Mouse (Mus musculus) embryonic fibroblast, embryonic 13.5 days (primary cell): ENCODE results near the gene Cenpl. TPM values are rescaled to one million over a fixed set of nuclear protein-coding genes. Genes with fewer than 3 reads are reported as not detected.

ENCODE experiments used
- H3K27ac ChIP-seq: 2 replicates; pipeline ENCODE4 v1.5.1; 2012; ENCODE audit warnings: low read length, control low read depth, inconsistent platforms; ENCODE audit not compliant: insufficient read depth
- H3K4me1 ChIP-seq: 2 replicates; pipeline ENCODE4 v1.6.1; 2011; ENCODE audit warnings: low read length; ENCODE audit not compliant: control insufficient read depth, insufficient read depth
- H3K4me3 ChIP-seq: 2 replicates; pipeline ENCODE4 v1.5.1; 2011; ENCODE audit warnings: mild to moderate bottlenecking, control low read depth, low read length; ENCODE audit not compliant: insufficient read depth
- CTCF ChIP-seq: IDR thresholded peaks from 2 replicates; pipeline ENCODE4 v1.5.1; 2011; ENCODE audit warnings: mild to moderate bottlenecking, control low read depth, low read length, moderate library complexity, borderline replicate concordance; ENCODE audit not compliant: insufficient read depth
- POLR2A ChIP-seq: IDR thresholded peaks from 2 replicates; pipeline ENCODE4 v1.6.1; 2011; ENCODE audit warnings: low read depth, mild to moderate bottlenecking, control low read depth, low read length, moderate library complexity
- polyA plus RNA-seq: library from polyadenylated mRNA; stranded (reverse); fragments of >200 nt; gene quantifications from 2 replicates; pipeline ENCODE4 v1.2.4, GENCODE M21; 2011; ENCODE audit warnings: low read depth; ENCODE audit not compliant: missing spikeins, insufficient read length

The Cenpl gene
- polyA plus RNA-seq, 1 experiment: 11.3 TPM

DNA sequence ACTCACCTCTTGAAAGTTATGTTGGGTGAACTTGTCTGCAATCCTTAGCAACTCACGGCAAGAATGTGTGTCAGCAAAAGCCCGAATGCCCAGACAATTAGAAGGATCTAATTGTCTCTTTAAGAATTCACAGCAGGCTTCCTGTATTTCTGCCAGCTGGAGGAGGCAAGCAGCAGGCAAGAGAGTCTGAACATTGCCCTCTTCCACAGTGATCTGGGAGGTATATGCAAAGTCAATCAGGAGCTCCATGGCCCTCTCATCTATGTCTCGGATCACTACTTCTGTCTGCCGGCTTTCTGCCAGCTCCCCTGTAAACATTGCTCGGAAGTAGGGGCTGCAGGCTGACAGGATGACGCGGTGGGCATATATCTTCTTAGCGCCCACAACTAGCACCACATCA lies 38.7 kb downstream of the Cenpl start:
- Histone ChIP-seq H3K4me1 (no peaks in the 10 kb centered on the region), H3K4me3 (no peak overlapping the region), H3K27ac (no peak overlapping the region)
- TF ChIP-seq POLR2A: no peak
- TF ChIP-seq CTCF: no peak

DNA sequence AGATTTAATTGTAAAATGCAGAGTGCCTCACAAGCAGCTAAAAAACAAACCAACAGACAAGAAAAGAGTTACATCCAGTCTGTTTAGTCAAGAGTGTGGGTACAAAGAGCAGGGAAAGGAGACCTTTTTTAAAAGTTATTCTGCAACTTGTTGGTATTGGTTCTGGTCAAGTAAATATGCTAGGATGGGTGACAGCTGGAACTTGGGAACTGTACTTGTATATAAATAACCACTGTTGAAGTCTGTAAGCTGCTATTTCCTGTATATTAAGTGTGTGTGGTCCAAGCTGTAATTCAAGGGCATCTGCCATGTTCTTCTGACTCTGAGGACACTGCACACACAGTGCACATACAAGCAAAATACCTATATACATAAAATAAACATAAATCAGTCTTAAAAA lies 44.1 kb downstream of the Cenpl start:
- no peak overlapping the region for H3K4me3 ChIP-seq
- H3K4me1 ChIP-seq: no peaks in the 10 kb centered on the region
- TF ChIP-seq POLR2A: no peak
- no peak for TF ChIP-seq CTCF
- H3K27ac ChIP-seq: no peak overlapping the region

- Histone ChIP-seq H3K4me1 (no peaks in the 10 kb centered on the region), H3K27ac (no peak overlapping the region), H3K4me3 (no peak overlapping the region)
- TF ChIP-seq CTCF: no peak
- TF ChIP-seq POLR2A: no peak
Observed at GRCm38 (mm10) chr1:161122661-161123418, 52.3 kb downstream of the Cenpl start.

GRCm38 (mm10) chr1:161126461-161126860 lies 55.9 kb downstream of the Cenpl start:
- peaks cover 5% of the 10 kb centered on the region for H3K4me1 ChIP-seq
- no peak overlapping the region for H3K27ac ChIP-seq
- no peak overlapping the region for H3K4me3 ChIP-seq
- TF ChIP-seq POLR2A (no peak), CTCF (no peak)

- peak within 1 kb of the TSS; percentile 91 for H3K4me3 ChIP-seq
- H3K4me1 ChIP-seq: peaks cover 5% of the 10 kb centered on the region
- TF ChIP-seq POLR2A (peak; percentile 97), CTCF (no peak)
- H3K27ac ChIP-seq: peak within 1 kb of the TSS; percentile 68; the same call in 1 of the 2 replicates
Observed at GRCm38 (mm10) chr1:161130726-161131664, 60.5 kb downstream of the Cenpl start, which contains the start of gene Klhl20. TSS of gene Klhl20 (minus strand) at chr1:161131511.

Other genes starting within 250 kb of the Cenpl start
- gene Rc3h1, start 164.3 kb upstream of the Cenpl start, polyA plus RNA-seq: 29.7 and 31.0 TPM in 2 replicates
- gene Serpinc1, start 92.1 kb upstream of the Cenpl start, polyA plus RNA-seq: 0.55 and 0.70 TPM in 2 replicates
- 9.6 and 11.2 TPM in 2 replicates for gene Zbtb37, start 35.9 kb upstream of the Cenpl start, polyA plus RNA-seq
- gene Dars2, start 55 bp upstream of the Cenpl start, polyA plus RNA-seq: 16.8 and 22.8 TPM in 2 replicates
- 24.5 and 29.0 TPM in 2 replicates for gene Klhl20, start 60.8 kb downstream of the Cenpl start, polyA plus RNA-seq
- 0.37 and 0.38 TPM in 2 replicates for gene Ankrd45, start 72.0 kb downstream of the Cenpl start, polyA plus RNA-seq
- not detected in 2 replicates for gene Tex50, start 88.6 kb downstream of the Cenpl start, polyA plus RNA-seq
- gene Prdx6, start 180.5 kb downstream of the Cenpl start, polyA plus RNA-seq: 160 and 203 TPM in 2 replicates